Mouse (Mus musculus) thymus, postnatal 10 days (tissue): ENCODE measurements around the gene Zranb3.
"Not testable (repeated sequence)": the region's sequence is repeated elsewhere in the genome, so short reads cannot be mapped to it uniquely, and the experiment has no call there.

Experiments used
- DNase-seq, 2 experiments: peaks; one replicate each; pipeline ENCODE4 v3.0.0; 2021; ENCODE audit warnings: low spot score in 2 of 2

Zranb3 gene

GRCm38 (mm10) chr1:127989876-127990731, 112.7 kb downstream of the Zranb3 start:
- peak in 1 of 2 experiments; percentile 6 for DNase-seq

- no peak for DNase-seq
These were observed 113.5 kb downstream of the Zranb3 start for GRCm38 (mm10) chr1:127989387-127989786.

GRCm38 (mm10) chr1:127988246-127988645, 114.6 kb downstream of the Zranb3 start:
- DNase-seq, result no peak

- DNase-seq, result no peak
These were observed 117.5 kb downstream of the Zranb3 start for GRCm38 (mm10) chr1:127985391-127985790.

- DNase-seq, result no peak
These were observed 119.4 kb downstream of the Zranb3 start for GRCm38 (mm10) chr1:127983274-127983993.

GRCm38 (mm10) chr1:127982268-127982667, 120.6 kb downstream of the Zranb3 start:
- no peak for DNase-seq

GRCm38 (mm10) chr1:127980911-127981559, 121.8 kb downstream of the Zranb3 start:
- DNase-seq, result no peak

GRCm38 (mm10) chr1:127978125-127978524, 124.7 kb downstream of the Zranb3 start:
- no peak for DNase-seq

- DNase-seq, result no peak
These were observed 126.7 kb downstream of the Zranb3 start for GRCm38 (mm10) chr1:127976106-127976505.

- no peak for DNase-seq
These were observed 127.2 kb downstream of the Zranb3 start for GRCm38 (mm10) chr1:127975676-127976075.

- DNase-seq, result no peak
These were observed 128.8 kb downstream of the Zranb3 start for GRCm38 (mm10) chr1:127974082-127974481.

GRCm38 (mm10) chr1:127970870-127971269, 132.0 kb downstream of the Zranb3 start:
- no peak for DNase-seq

GRCm38 (mm10) chr1:127963326-127963725, 139.5 kb downstream of the Zranb3 start:
- no peak for DNase-seq

GRCm38 (mm10) chr1:127961140-127961539, 141.7 kb downstream of the Zranb3 start:
- no peak for DNase-seq

GRCm38 (mm10) chr1:127959312-127959718, 143.5 kb downstream of the Zranb3 start:
- no peak for DNase-seq

GRCm38 (mm10) chr1:127958801-127959200, 144.0 kb downstream of the Zranb3 start:
- no peak for DNase-seq

- no peak for DNase-seq
These were observed 146.3 kb downstream of the Zranb3 start for GRCm38 (mm10) chr1:127956524-127956923.

- no peak for DNase-seq
These were observed 148.0 kb downstream of the Zranb3 start for GRCm38 (mm10) chr1:127954800-127955199.

- not testable (repeated sequence) for DNase-seq
These were observed 148.6 kb downstream of the Zranb3 start for GRCm38 (mm10) chr1:127954198-127954597.

GRCm38 (mm10) chr1:127952276-127952675, 150.6 kb downstream of the Zranb3 start:
- DNase-seq, result no peak

GRCm38 (mm10) chr1:127948748-127949147, 154.1 kb downstream of the Zranb3 start:
- no peak for DNase-seq

- DNase-seq, result no peak
These were observed 156.1 kb downstream of the Zranb3 start for GRCm38 (mm10) chr1:127946615-127947249.
